Mouse (Mus musculus): ENCODE data around the gene Col16a1.

- TF ChIP-seq POLR2A (IDR thresholded peaks at IDR 0.05; ENCODE audit: borderline replicate concordance, insufficient read depth, low read length), result no peak
- TF ChIP-seq CTCF (IDR thresholded peaks at IDR 0.05; ENCODE audit: borderline replicate concordance, insufficient read depth, low read depth, low read length), result no peak
Measured at GRCm38 (mm10) chr4:130033496-130033895, 14.1 kb upstream of the Col16a1 start.

Measured in cerebellum, adult 2 months (tissue).